21 mouse cellular contexts compared by ENCODE assay signal in the genomic region with DNA sequence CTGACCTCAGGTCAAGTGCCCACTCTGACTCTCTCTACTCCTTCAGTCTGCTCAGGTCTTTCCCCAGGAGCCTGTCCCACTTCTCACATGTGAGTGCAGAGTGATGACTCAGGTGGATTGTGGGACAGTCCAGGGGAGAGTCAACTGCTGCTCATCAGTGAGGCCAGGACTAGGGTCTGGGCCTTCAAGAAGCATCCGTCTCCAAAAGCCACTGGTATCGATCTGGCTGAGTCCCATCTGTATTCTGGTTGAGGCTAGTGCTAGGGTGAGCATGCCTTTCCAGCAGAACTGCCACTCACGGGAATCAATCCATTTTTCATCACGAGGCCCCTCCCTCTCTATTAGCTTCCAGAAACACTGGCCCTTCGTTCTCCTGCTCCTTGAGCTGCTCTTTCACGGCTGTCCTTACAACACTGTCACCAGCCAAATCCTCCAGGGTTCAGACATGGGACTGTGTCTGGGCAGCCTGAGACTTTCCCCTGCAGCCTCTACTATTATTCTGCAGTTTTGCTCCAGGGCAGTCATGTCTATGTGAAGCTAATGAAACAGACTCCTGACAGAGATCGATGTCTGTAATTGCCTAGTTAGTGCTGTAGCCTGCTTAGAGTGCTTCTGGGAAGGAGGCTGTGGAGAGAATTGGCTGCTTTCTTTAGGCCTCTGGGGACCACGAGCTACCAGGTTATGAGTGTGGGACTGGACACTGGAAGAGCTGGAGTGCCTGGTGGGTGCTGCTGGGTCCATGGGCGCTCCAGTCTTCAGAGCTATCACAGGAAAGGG.
A peak's percentile ranks its signal among the peaks of the same experiment; 100 is the strongest.
DNase-seq lines count a peak whose midpoint lies in the region; ATAC-seq and TF ChIP-seq lines count a peak whose summit lies in the region.
"Had no signal": no experiment of that assay in that cellular context is flagged by ENCODE, and none has a peak within 500 bp of the region (broad histone marks: within the 10 kb centered on the region; RNA-seq: fewer than 3 reads in every experiment).

No protein-coding gene starts in this region.

- H3K4me1 ChIP-seq in forebrain, postnatal 0 days (ENCODE audit: insufficient read depth), result no peaks in the 10 kb centered on the region
- H3K4me1 ChIP-seq in forebrain, embryonic 10.5 days, result no peaks in the 10 kb centered on the region
- no peaks in the 10 kb centered on the region for H3K4me1 ChIP-seq in hindbrain, embryonic 10.5 days (replicated peaks)
- peaks cover 7% of the 10 kb centered on the region; the same call in 1 of the 2 replicates for H3K4me1 ChIP-seq in hindbrain, embryonic 14.5 days (replicated peaks; ENCODE audit: control insufficient read depth, insufficient read depth, low read length)
- no peaks in the 10 kb centered on the region for H3K4me1 ChIP-seq in midbrain, embryonic 16.5 days (ENCODE audit: control insufficient read depth, insufficient read depth, low read length)
- H3K4me1 ChIP-seq: limb, embryonic 13.5 days; megakaryocyte, embryonic 14.5 days had no signal

- H3K9ac ChIP-seq in forebrain, postnatal 0 days, result no peak overlapping the region
- H3K9ac ChIP-seq in hindbrain, embryonic 14.5 days, result no peak overlapping the region
- no peak overlapping the region for H3K9ac ChIP-seq in midbrain, embryonic 16.5 days (ENCODE audit: low read depth, low read length)
- H3K9ac ChIP-seq: embryonic facial prominence, embryonic 13.5 days; limb, embryonic 13.5 days; liver, embryonic 14.5 days had no signal

- H3K27ac ChIP-seq in forebrain, postnatal 0 days (ENCODE audit: low read depth, low read length), result peak overlapping the region; percentile 50; the same call in 1 of the 2 replicates
- no peak overlapping the region for H3K27ac ChIP-seq in forebrain, embryonic 10.5 days
- H3K27ac ChIP-seq in hindbrain, embryonic 10.5 days, result 0 out of 2 replicates have a peak overlapping the region, but pooled peaks have one; percentile 25
- H3K27ac ChIP-seq in hindbrain, embryonic 14.5 days, result peak overlapping the region; percentile 61; the same call in 1 of the 2 replicates
- peak overlapping the region; percentile 42; the same call in 1 of the 2 replicates for H3K27ac ChIP-seq in midbrain, embryonic 16.5 days (ENCODE audit: low read length)
- H3K27ac ChIP-seq: embryonic facial prominence, embryonic 13.5 days; gastrocnemius, adult 2 months; limb, embryonic 13.5 days; liver, embryonic 14.5 days had no signal

- no peak overlapping the region for H3K4me2 ChIP-seq in forebrain, postnatal 0 days (ENCODE audit: low read depth)
- H3K4me2 ChIP-seq in hindbrain, embryonic 14.5 days (replicated peaks), result no peak overlapping the region
- no peak overlapping the region for H3K4me2 ChIP-seq in midbrain, embryonic 16.5 days (ENCODE audit: low read length)
- H3K4me2 ChIP-seq: embryonic facial prominence, embryonic 13.5 days; limb, embryonic 13.5 days had no signal

- no peaks in the 10 kb centered on the region for H3K36me3 ChIP-seq in forebrain, postnatal 0 days (ENCODE audit: insufficient read depth)
- no peaks in the 10 kb centered on the region for H3K36me3 ChIP-seq in forebrain, embryonic 10.5 days (replicated peaks)
- no peaks in the 10 kb centered on the region for H3K36me3 ChIP-seq in hindbrain, embryonic 10.5 days
- H3K36me3 ChIP-seq in hindbrain, embryonic 14.5 days (replicated peaks; ENCODE audit: control insufficient read depth, insufficient read depth), result no peaks in the 10 kb centered on the region
- no peaks in the 10 kb centered on the region for H3K36me3 ChIP-seq in midbrain, embryonic 16.5 days (ENCODE audit: control insufficient read depth, insufficient read depth, low read length)
- H3K36me3 ChIP-seq: embryonic facial prominence, embryonic 13.5 days; limb, embryonic 13.5 days had no signal

- 0 out of 2 replicates have a peak, but pooled peaks have one; percentile 12 for ATAC-seq in forebrain, postnatal 0 days
- peak; percentile 75 for ATAC-seq in hindbrain, embryonic 14.5 days (ENCODE audit: low FRiP score)
- ATAC-seq in midbrain, embryonic 16.5 days, result peak; percentile 64
- ATAC-seq: activated CD4-positive, CD25-positive, alpha-beta regulatory T cell, adult 4 months; Patski had no signal

- no peaks in the 10 kb centered on the region for H3K27me3 ChIP-seq in forebrain, postnatal 0 days (ENCODE audit: insufficient read depth, low read length)
- H3K27me3 ChIP-seq in forebrain, embryonic 10.5 days (ENCODE audit: poor library complexity, severe bottlenecking), result no peaks in the 10 kb centered on the region
- no peaks in the 10 kb centered on the region for H3K27me3 ChIP-seq in hindbrain, embryonic 10.5 days (ENCODE audit: insufficient read depth, poor library complexity, severe bottlenecking)
- no peaks in the 10 kb centered on the region for H3K27me3 ChIP-seq in hindbrain, embryonic 14.5 days (ENCODE audit: control insufficient read depth, insufficient read depth, low read length)
- no peaks in the 10 kb centered on the region for H3K27me3 ChIP-seq in midbrain, embryonic 16.5 days (ENCODE audit: control insufficient read depth, insufficient read depth, low read depth, low read length)
- H3K27me3 ChIP-seq: embryonic facial prominence, embryonic 13.5 days; limb, embryonic 13.5 days; megakaryocyte, embryonic 14.5 days; Patski had no signal

- H3K9me3 ChIP-seq in forebrain, postnatal 0 days (ENCODE audit: low read length), result no peaks in the 10 kb centered on the region
- no peaks in the 10 kb centered on the region for H3K9me3 ChIP-seq in forebrain, embryonic 10.5 days
- no peaks in the 10 kb centered on the region for H3K9me3 ChIP-seq in hindbrain, embryonic 10.5 days
- no peaks in the 10 kb centered on the region for H3K9me3 ChIP-seq in hindbrain, embryonic 14.5 days (ENCODE audit: control insufficient read depth, low read length)
- no peaks in the 10 kb centered on the region for H3K9me3 ChIP-seq in midbrain, embryonic 16.5 days (replicated peaks; ENCODE audit: control insufficient read depth, low read length, poor library complexity, severe bottlenecking)
- H3K9me3 ChIP-seq: embryonic facial prominence, embryonic 13.5 days; limb, embryonic 13.5 days had no signal

- no peak for DNase-seq in forebrain, postnatal 0 days
- DNase-seq in forebrain, embryonic 10.5 days (ENCODE audit: extremely low spot score, low spot score), result no peak
- DNase-seq in hindbrain, embryonic 10.5 days (ENCODE audit: low spot score), result no peak
- DNase-seq in hindbrain, embryonic 14.5 days (ENCODE audit: low spot score), result no peak
- no peak for DNase-seq in layer of hippocampus, adult 8-10 months (ENCODE audit: low spot score in 2 of 2)
- DNase-seq in kidney, adult 11 months, result no peak
- DNase-seq: adrenal gland, postnatal 14 days; cerebellum, adult 2 months; gastrocnemius, adult 2 months; heart, adult 18-20 months; kidney, adult 18-20 months; kidney, postnatal 14 days; lung, postnatal 10 days; thymus, postnatal 36 days had no signal

- 67% methylated on average over 9 of the region's 9 CpGs for WGBS in forebrain, postnatal 0 days
- WGBS in forebrain, embryonic 10.5 days, result 86% methylated on average over 9 of the region's 9 CpGs
- WGBS in hindbrain, embryonic 10.5 days, result 83% methylated on average over 9 of the region's 9 CpGs
- 64% methylated on average over 9 of the region's 9 CpGs for WGBS in hindbrain, embryonic 14.5 days
- WGBS in midbrain, embryonic 16.5 days, result 73% methylated on average over 9 of the region's 9 CpGs

- TF ChIP-seq CTCF in forebrain, postnatal 0 days (IDR thresholded peaks at IDR 0.05; ENCODE audit: low read depth), result no peak

- H3K4me3 ChIP-seq in forebrain, postnatal 0 days (ENCODE audit: low read depth, low read length), result no peak overlapping the region
- no peak overlapping the region for H3K4me3 ChIP-seq in forebrain, embryonic 10.5 days
- no peak overlapping the region for H3K4me3 ChIP-seq in hindbrain, embryonic 10.5 days
- H3K4me3 ChIP-seq in hindbrain, embryonic 14.5 days (replicated peaks; ENCODE audit: low read length), result no peak overlapping the region
- no peak overlapping the region for H3K4me3 ChIP-seq in midbrain, embryonic 16.5 days (ENCODE audit: low read depth, low read length)
- H3K4me3 ChIP-seq: embryonic facial prominence, embryonic 13.5 days; gastrocnemius, adult 2 months; limb, embryonic 13.5 days; megakaryocyte, embryonic 14.5 days had no signal

Comparison
In these comparisons a context has a peak if more than half of its experiments do, and no peak if none do; other contexts are left out.
1. ATAC-seq: peak in every context shown above with its lines; median percentile 75 in hindbrain, embryonic 14.5 days; 64 in midbrain, embryonic 16.5 days; 12 in forebrain, postnatal 0 days.